Mouse (Mus musculus) kidney, adult 2 months (tissue): ENCODE data around the gene Cacna1s.

Experiments
- CTCF ChIP-seq: fragments of 200-500 bp; conservative IDR thresholded peaks from 2 replicates; pipeline ENCODE4 v1.5.1; 2011; ENCODE audit warnings: low read depth, mild to moderate bottlenecking, control low read depth, low read length, moderate library complexity, mixed read lengths; ENCODE audit not compliant: insufficient read depth, insufficient read length
- POLR2A ChIP-seq: fragments of 200-500 bp; IDR thresholded peaks from one replicate; pipeline ENCODE4 v1.6.1; 2011; ENCODE audit warnings: low read depth, low read length, control low read depth

DNA sequence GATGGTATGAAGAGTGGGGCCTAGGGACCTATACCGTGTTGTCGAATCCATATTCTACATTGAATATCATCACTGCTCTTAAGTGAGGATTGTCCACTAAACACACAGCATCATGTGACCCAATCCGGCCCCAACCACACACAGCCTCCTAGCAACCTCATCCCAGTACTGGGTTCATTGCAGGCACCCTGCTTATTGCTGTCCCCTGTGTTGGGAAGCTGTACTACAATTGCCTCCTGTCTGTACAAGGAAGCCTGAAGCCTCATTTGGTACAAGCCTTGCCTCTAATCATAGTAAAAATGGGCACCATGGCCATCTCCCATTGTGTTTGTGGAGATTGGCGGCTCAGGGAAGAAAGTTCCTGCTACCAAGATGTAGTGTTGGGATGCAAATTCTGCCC, 103.8 kb downstream of the Cacna1s start:
- TF ChIP-seq CTCF: no peak
- TF ChIP-seq POLR2A: no peak
